Mouse (Mus musculus) ES-Bruce4 (cell line): ENCODE results near the gene Arpc1b.
"Not testable (repeated sequence)": the region's sequence is repeated elsewhere in the genome, so short reads cannot be mapped to it uniquely, and the experiment has no call there.

Experiments
- EP300 ChIP-seq: IDR thresholded peaks from 2 replicates; pipeline ENCODE4 v1.6.1; 2011; ENCODE audit warnings: low read depth, low read length; ENCODE audit not compliant: insufficient read depth
- POLR2A ChIP-seq: IDR thresholded peaks from one replicate; pipeline ENCODE4 v1.8.1; 2011; ENCODE audit warnings: low read length; ENCODE audit not compliant: insufficient read depth

DNA sequence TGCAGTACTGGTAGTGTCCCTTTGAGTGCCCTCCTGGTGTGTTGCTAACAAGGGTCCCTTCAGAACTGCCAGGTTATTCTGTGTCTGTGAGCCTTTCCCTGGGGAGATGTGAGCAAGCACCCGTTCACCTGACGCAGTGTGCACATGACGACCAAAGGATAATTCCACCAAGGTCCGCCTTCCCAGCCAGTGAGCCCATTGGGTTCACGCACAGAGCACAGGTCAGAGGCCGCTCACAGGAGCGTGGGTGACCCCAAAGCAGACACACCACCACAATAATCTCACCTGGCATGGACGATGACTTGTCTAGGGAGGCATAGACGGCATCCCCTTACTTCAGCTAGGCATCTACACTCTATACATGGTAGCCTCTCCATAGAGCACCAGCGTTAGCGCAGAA, 12.6 kb upstream of the Arpc1b start:
- TF ChIP-seq POLR2A, EP300: not testable (repeated sequence)
